Mouse (Mus musculus): ENCODE results near the gene Ccnd1. TPM values are rescaled to one million over a fixed set of nuclear protein-coding genes. Genes with fewer than 3 reads are reported as not detected.

The Ccnd1 gene
- total RNA-seq, 2 experiments from 2014 or later = 27.5 to 30.5 TPM

Other genes with a start within 250 kb of the Ccnd1 start
- gene Ano1, start 188.0 kb downstream of the Ccnd1 start, total RNA-seq (2021) = 1 to 10 TPM; 5.3 to 7.6 TPM
- under 1 TPM; 0.44 to 0.72 TPM for gene Fgf3, start 101.8 kb downstream of the Ccnd1 start, total RNA-seq (2021)
- not detected for gene Fgf4, start 92.6 kb downstream of the Ccnd1 start, total RNA-seq (2021)
- gene Fgf15, start 43.4 kb downstream of the Ccnd1 start, total RNA-seq (2021) = under 1 TPM; 0.26 to 0.62 TPM
- gene LTO1, start 24.8 kb downstream of the Ccnd1 start, total RNA-seq (2021) = 10 to 100 TPM; 33.5 to 36.0 TPM